Mouse (Mus musculus) adipose tissue, adult 10 weeks (tissue): ENCODE data around the gene Far1. TPM values are rescaled to one million over a fixed set of nuclear protein-coding genes. Genes with fewer than 3 reads are reported as not detected.

ENCODE experiments used
- polyA plus RNA-seq: library from polyadenylated mRNA; stranded (reverse); fragments of 350-450 nt; fragmentation: Illumina TruSeq; extraction: RNeasy Lipid Tissue Mini Kit (QIAGEN cat#74804); gene quantifications from one replicate; pipeline ENCODE4 v1.2.3, GENCODE M21; 2014; ENCODE audit warnings: low read depth, low replicate concordance

Gene Far1
- polyA plus RNA-seq, result 44.9 TPM

DNA sequence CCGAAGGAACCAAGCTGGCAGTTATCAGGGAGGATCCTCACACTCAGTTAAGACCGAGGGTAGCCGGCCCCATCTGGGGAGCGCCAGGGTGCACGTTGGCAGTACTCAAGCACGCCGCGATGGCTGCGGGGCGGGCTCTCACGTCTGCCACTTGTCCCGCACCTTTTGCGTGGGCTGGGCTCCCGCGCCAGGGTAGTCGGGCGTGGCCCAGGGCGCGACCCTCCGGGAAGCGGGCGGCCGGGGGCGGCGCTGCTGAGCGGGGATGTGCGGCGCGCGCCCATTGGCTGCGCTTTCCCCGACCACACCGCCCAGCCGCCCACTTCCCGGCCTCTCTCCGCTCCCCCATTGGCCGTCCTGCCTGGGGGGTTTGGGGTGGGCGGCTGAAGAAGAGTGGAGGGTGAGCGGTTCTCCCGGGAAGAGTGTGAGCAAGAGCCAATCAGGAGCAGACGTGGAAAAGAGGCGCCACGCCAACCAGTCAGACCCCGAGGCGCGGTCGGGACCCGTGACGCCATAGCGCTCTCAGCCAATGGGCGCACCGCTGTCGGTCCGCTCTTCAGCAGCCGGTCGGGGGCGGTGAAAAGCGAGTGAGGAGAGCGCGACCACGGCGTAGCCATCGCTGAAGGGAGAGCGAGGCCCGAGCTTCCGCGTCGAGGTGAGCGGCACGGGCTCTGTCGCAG is at the start of gene Far1:
Gene Far1 (plus strand): TSS at position 549 of the 677 bp plus-strand sequence.

Other genes with a start within 250 kb of the Far1 start
- 16.0 TPM for gene Btbd10, start 144.4 kb upstream of the Far1 start, polyA plus RNA-seq
- not detected for gene Pth, start 125.3 kb upstream of the Far1 start, polyA plus RNA-seq